Mouse (Mus musculus) MEL (cell line): Measurements from ENCODE around the gene Vamp8. TPM values are rescaled to one million over a fixed set of nuclear protein-coding genes. Genes with fewer than 3 reads are reported as not detected.

Experiments
- DNase-seq: peaks from one replicate; pipeline ENCODE4 v3.0.0; 2011; ENCODE audit warnings: low read depth, low spot score
- H3K27ac ChIP-seq: 2 replicates; pipeline ENCODE4 v1.5.1; 2012; ENCODE audit warnings: low read depth, mild to moderate bottlenecking, control low read depth, low read length, moderate library complexity; ENCODE audit not compliant: control insufficient read depth
- H3K27me3 ChIP-seq, 2 experiments: fragments of 150-350 bp in 1 of 2; sonication (generic) in 1 of 2; 2 replicates each; pipeline ENCODE4 v1.6.1; 2012; ENCODE audit warnings: low read length in 2 of 2, mild to moderate bottlenecking in 2 of 2, improper control_type of control experiment in 1 of 2, moderate library complexity in 1 of 2; ENCODE audit not compliant: insufficient read depth in 2 of 2, control insufficient read depth in 1 of 2
- H3K36me3 ChIP-seq, 2 experiments: 2 replicates each; pipeline ENCODE4 v1.6.1; 2012 to 2014; ENCODE audit warnings: low read length in 2 of 2, improper control_type of control experiment in 1 of 2, inconsistent platforms in 1 of 2, mild to moderate bottlenecking in 1 of 2; ENCODE audit not compliant: insufficient read depth in 2 of 2, control insufficient read depth in 1 of 2
- H3K4me1 ChIP-seq, 2 experiments: fragments of 150-350 bp in 1 of 2; sonication (generic) in 1 of 2; 2 replicates each; pipeline ENCODE4 v1.6.1; 2012; ENCODE audit warnings: low read length in 2 of 2, improper control_type of control experiment in 1 of 2, mild to moderate bottlenecking in 1 of 2; ENCODE audit not compliant: insufficient read depth in 2 of 2, control insufficient read depth in 1 of 2
- H3K4me3 ChIP-seq, 2 experiments: fragments of 150-350 bp in 1 of 2; sonication (generic) in 1 of 2; 2 replicates each; pipeline ENCODE4 v1.5.1; 2012; ENCODE audit warnings: low read depth in 2 of 2, low read length in 2 of 2, mild to moderate bottlenecking in 2 of 2, moderate library complexity in 2 of 2, control low read depth in 1 of 2, improper control_type of control experiment in 1 of 2; ENCODE audit not compliant: control insufficient read depth in 1 of 2, insufficient read depth in 1 of 2
- H3K79me2 ChIP-seq: 2 replicates; pipeline ENCODE4 v1.6.1; 2012; ENCODE audit warnings: mild to moderate bottlenecking, low read length, moderate library complexity; ENCODE audit not compliant: control insufficient read depth, poor library complexity, insufficient read depth
- H3K9ac ChIP-seq: 2 replicates; pipeline ENCODE4 v1.6.1; 2012; ENCODE audit warnings: low read depth, mild to moderate bottlenecking, control low read depth, low read length, moderate library complexity; ENCODE audit not compliant: control insufficient read depth, poor library complexity, severe bottlenecking
- H3K9me3 ChIP-seq: fragments of 150-350 bp; sonication (generic); replicated peaks from 2 replicates; pipeline ENCODE4 v1.6.1; 2012; ENCODE audit warnings: mild to moderate bottlenecking, low read length, improper control_type of control experiment, moderate library complexity; ENCODE audit not compliant: insufficient read depth
- CHD2 ChIP-seq: IDR thresholded peaks from 2 replicates; pipeline ENCODE4 v1.6.1; 2011; ENCODE audit warnings: low read length, improper control_type of control experiment
- CTCF ChIP-seq, 3 experiments: IDR thresholded peaks in 2 of 3; conservative IDR thresholded peaks in 1 of 3; 2 replicates each; pipeline ENCODE4 v1.5.1; 2011 to 2012; ENCODE audit warnings: low read length in 3 of 3, low read depth in 2 of 3, mild to moderate bottlenecking in 2 of 3, improper control_type of control experiment in 1 of 3, inconsistent platforms in 1 of 3, mixed read lengths in 1 of 3, moderate library complexity in 1 of 3; ENCODE audit not compliant: control insufficient read depth in 1 of 3, insufficient read depth in 1 of 3, poor library complexity in 1 of 3, severe bottlenecking in 1 of 3
- ETS1 ChIP-seq: IDR thresholded peaks from 2 replicates; pipeline ENCODE4 v1.6.1; 2012; ENCODE audit warnings: low read depth, mild to moderate bottlenecking, inconsistent platforms, low read length, improper control_type of control experiment, moderate library complexity
- GABPA ChIP-seq: IDR thresholded peaks from 2 replicates; pipeline ENCODE4 v1.6.1; 2012; ENCODE audit warnings: low read depth, mild to moderate bottlenecking, inconsistent platforms, low read length, improper control_type of control experiment, moderate library complexity
- GATA1 ChIP-seq: IDR thresholded peaks from 2 replicates; pipeline ENCODE4 v1.6.1; 2011; ENCODE audit warnings: low read depth, low read length, improper control_type of control experiment
- HCFC1 ChIP-seq: IDR thresholded peaks from 2 replicates; pipeline ENCODE4 v1.6.1; 2012; ENCODE audit warnings: low read depth, mild to moderate bottlenecking, inconsistent platforms, low read length, improper control_type of control experiment, moderate library complexity
- JUND ChIP-seq: IDR thresholded peaks from 2 replicates; pipeline ENCODE4 v1.6.1; 2011; ENCODE audit warnings: low read depth, mild to moderate bottlenecking, improper control_type of control experiment, low read length
- KAT2A ChIP-seq: conservative IDR thresholded peaks from 2 replicates; pipeline ENCODE4 v1.6.1; 2012; ENCODE audit warnings: low read depth, low read length, improper control_type of control experiment, inconsistent platforms
- MAFK ChIP-seq: IDR thresholded peaks from 2 replicates; pipeline ENCODE4 v1.6.1; 2011; ENCODE audit warnings: low read depth, mild to moderate bottlenecking, low read length, improper control_type of control experiment, borderline replicate concordance
- MAZ ChIP-seq: IDR thresholded peaks from 2 replicates; pipeline ENCODE4 v1.6.1; 2012; ENCODE audit warnings: low read depth, mild to moderate bottlenecking, inconsistent platforms, low read length, improper control_type of control experiment
- MEF2A ChIP-seq: IDR thresholded peaks from 2 replicates; pipeline ENCODE4 v1.6.1; 2014; ENCODE audit warnings: low read depth, mild to moderate bottlenecking, inconsistent platforms, low read length, improper control_type of control experiment; ENCODE audit not compliant: poor library complexity, insufficient replicate concordance, severe bottlenecking; ENCODE audit errors: extremely low read depth
- MXI1 ChIP-seq: IDR thresholded peaks from 2 replicates; pipeline ENCODE4 v1.6.1; 2011; ENCODE audit warnings: mild to moderate bottlenecking, low read depth, low read length, improper control_type of control experiment
- NELFE ChIP-seq: IDR thresholded peaks from 2 replicates; pipeline ENCODE4 v1.6.1; 2011; ENCODE audit warnings: low read depth, low read length, improper control_type of control experiment
- NRF1 ChIP-seq: IDR thresholded peaks from 2 replicates; pipeline ENCODE4 v1.6.1; 2014; ENCODE audit warnings: low read depth, mild to moderate bottlenecking, inconsistent platforms, low read length, improper control_type of control experiment, moderate library complexity; ENCODE audit not compliant: poor library complexity, insufficient read depth, severe bottlenecking
- POLR2A ChIP-seq, 2 experiments: IDR thresholded peaks; 2 replicates each; pipeline ENCODE4 v1.6.1; 2011 to 2012; ENCODE audit warnings: low read length in 2 of 2, mild to moderate bottlenecking in 2 of 2, control low read depth in 1 of 2, improper control_type of control experiment in 1 of 2, low read depth in 1 of 2, moderate library complexity in 1 of 2; ENCODE audit not compliant: control insufficient read depth in 1 of 2, insufficient read depth in 1 of 2, poor library complexity in 1 of 2
- POLR2AphosphoS2 ChIP-seq: IDR thresholded peaks from 2 replicates; pipeline ENCODE4 v1.6.1; 2011; ENCODE audit warnings: low read length, improper control_type of control experiment
- POLR2AphosphoS5 ChIP-seq: IDR thresholded peaks from 2 replicates; pipeline ENCODE4 v1.6.1; 2012; ENCODE audit warnings: low read depth, borderline replicate concordance, mild to moderate bottlenecking, inconsistent platforms, low read length, moderate library complexity, mixed read lengths
- RAD21 ChIP-seq: IDR thresholded peaks from 2 replicates; pipeline ENCODE4 v1.6.1; 2011; ENCODE audit warnings: mild to moderate bottlenecking, low read depth, low read length, improper control_type of control experiment
- RCOR1 ChIP-seq: IDR thresholded peaks from 2 replicates; pipeline ENCODE4 v1.6.1; 2012; ENCODE audit warnings: low read depth, mild to moderate bottlenecking, inconsistent platforms, low read length, improper control_type of control experiment
- SIN3A ChIP-seq: IDR thresholded peaks from 2 replicates; pipeline ENCODE4 v1.6.1; 2012; ENCODE audit warnings: low read length, improper control_type of control experiment, inconsistent platforms
- TAL1 ChIP-seq: IDR thresholded peaks from 2 replicates; pipeline ENCODE4 v1.6.1; 2012; ENCODE audit warnings: mild to moderate bottlenecking, inconsistent platforms, low read length, moderate library complexity, mixed read lengths
- TBP ChIP-seq: IDR thresholded peaks from 2 replicates; pipeline ENCODE4 v1.8.0; 2011; ENCODE audit warnings: low read depth, low read length, improper control_type of control experiment
- TCF12 ChIP-seq: IDR thresholded peaks from 2 replicates; pipeline ENCODE4 v1.6.1; 2014; ENCODE audit warnings: low read depth, mild to moderate bottlenecking, inconsistent platforms, low read length, improper control_type of control experiment, moderate library complexity
- UBTF ChIP-seq: IDR thresholded peaks from 2 replicates; pipeline ENCODE4 v1.6.1; 2012; ENCODE audit warnings: low read depth, mild to moderate bottlenecking, inconsistent platforms, low read length, improper control_type of control experiment, moderate library complexity, borderline replicate concordance; ENCODE audit not compliant: insufficient read depth
- USF1 ChIP-seq: IDR thresholded peaks from 2 replicates; pipeline ENCODE4 v1.6.1; 2014; ENCODE audit warnings: low read depth, mild to moderate bottlenecking, inconsistent platforms, low read length, improper control_type of control experiment, moderate library complexity
- ZC3H11A ChIP-seq: IDR thresholded peaks from 2 replicates; pipeline ENCODE4 v1.6.1; 2012; ENCODE audit warnings: low read depth, mild to moderate bottlenecking, inconsistent platforms, low read length, improper control_type of control experiment
- ZMIZ1 ChIP-seq: IDR thresholded peaks from 2 replicates; pipeline ENCODE4 v1.6.1; 2012; ENCODE audit warnings: low read depth, mild to moderate bottlenecking, inconsistent platforms, low read length, improper control_type of control experiment, moderate library complexity
- ZNF384 ChIP-seq: IDR thresholded peaks from 2 replicates; pipeline ENCODE4 v1.6.1; 2012; ENCODE audit warnings: low read depth, mild to moderate bottlenecking, inconsistent platforms, low read length, improper control_type of control experiment
- polyA plus RNA-seq, 2 experiments: library from polyadenylated mRNA; stranded (reverse) in 1 of 2; unstranded in 1 of 2; fragments of >175 nt in 1 of 2; fragments of >200 nt in 1 of 2; gene quantifications; 2 replicates each; pipeline versions ENCODE4 v1.2.1 to v1.2.4; 2012; ENCODE audit warnings: low replicate concordance in 2 of 2, low read depth in 1 of 2; ENCODE audit not compliant: insufficient read length in 2 of 2, insufficient read depth in 1 of 2, missing spikeins in 1 of 2
- total RNA-seq: library from RNA; depleted of rRNA; stranded (reverse); fragments of 300-350 nt; gene quantifications from 2 replicates; pipeline ENCODE4 v1.2.3, GENCODE M21; 2012

Vamp8 gene
- total and polyA plus RNA-seq, 3 experiments, result 164 to 179 TPM; not detected in 1

DNA sequence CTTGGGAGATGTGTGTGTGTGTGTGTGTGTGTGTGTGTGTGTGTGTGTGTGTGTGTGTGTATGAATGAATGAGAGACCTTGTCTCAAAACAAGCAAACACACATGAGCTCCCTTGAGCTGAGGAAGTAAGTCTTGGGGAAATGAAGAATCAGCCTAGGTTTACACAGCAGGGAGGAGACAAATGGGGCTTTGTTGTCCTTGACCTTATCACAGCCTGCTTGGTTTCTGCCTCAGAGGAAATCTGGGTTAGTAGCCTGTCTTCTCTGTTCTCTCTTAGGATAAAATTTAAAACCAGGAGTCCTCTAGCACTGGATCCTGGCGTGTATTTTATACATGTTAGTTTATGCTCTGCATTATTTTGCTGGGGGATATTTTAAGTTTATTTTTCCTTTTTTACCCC lies 29.3 kb upstream of the Vamp8 start:
- Histone ChIP-seq H3K27me3 (no peaks in the 10 kb centered on the region), H3K27ac (no peak overlapping the region), H3K36me3 (peaks cover 3 to 4% of the 10 kb centered on the region in 2 experiments; a peak in 3 of 4 replicates), H3K9ac (no peak overlapping the region), H3K4me1 (peaks cover under 1 to 5% of the 10 kb centered on the region in 2 experiments; a peak in 3 of 4 replicates), H3K9me3 (no peaks in the 10 kb centered on the region), H3K79me2 (peaks cover 8% of the 10 kb centered on the region; the same call in 1 of the 2 replicates), H3K4me3 (no peak overlapping the region)
- DNase-seq, result no peak
- TF ChIP-seq RCOR1 (no peak), CHD2 (no peak), MAFK (no peak), ZNF384 (no peak), MAZ (no peak), GATA1 (no peak), SIN3A (no peak), MXI1 (no peak), KAT2A (no peak), TCF12 (no peak), JUND (no peak), POLR2A (IDR thresholded peaks at IDR 0.05; ENCODE audit: control insufficient read depth in 1 of 2, insufficient read depth in 1 of 2, low read depth in 1 of 2, low read length in 2 of 2, poor library complexity in 1 of 2) (no peak), ETS1 (no peak), USF1 (no peak), NELFE (no peak), ZC3H11A (no peak), HCFC1 (no peak)

DNA sequence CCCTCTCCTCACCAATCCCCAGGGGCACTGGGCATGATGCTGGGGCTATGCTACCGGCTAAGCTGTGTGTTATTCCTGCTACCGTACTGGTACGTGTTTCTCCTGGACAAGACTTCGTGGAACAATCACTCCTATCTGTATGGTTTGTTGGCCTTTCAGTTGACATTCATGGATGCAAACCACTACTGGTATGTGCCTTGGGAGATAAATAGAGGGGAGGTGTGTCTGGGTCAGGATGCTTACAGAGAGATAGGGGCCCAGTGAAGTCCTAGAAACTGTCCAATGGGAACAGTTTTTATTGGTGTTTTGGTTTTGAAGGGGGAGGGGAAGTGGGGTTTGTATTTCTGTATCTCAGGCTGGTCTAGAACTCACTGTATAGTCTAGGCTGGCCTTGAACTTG lies 27.8 kb upstream of the Vamp8 start:
- H3K9ac ChIP-seq, result no peak overlapping the region
- no peak overlapping the region for H3K4me3 ChIP-seq
- no peaks in the 10 kb centered on the region for H3K27me3 ChIP-seq
- peaks cover 2 to 5% of the 10 kb centered on the region in 2 experiments; a peak in 3 of 4 replicates for H3K4me1 ChIP-seq
- peaks cover 12% of the 10 kb centered on the region for H3K79me2 ChIP-seq
- no peak overlapping the region for H3K27ac ChIP-seq
- peaks cover 0 to 7% of the 10 kb centered on the region in 2 experiments; a peak in 3 of 4 replicates for H3K36me3 ChIP-seq
- DNase-seq, result no peak
- no peak for TF ChIP-seq NRF1
- TF ChIP-seq TAL1, result no peak
- TF ChIP-seq POLR2AphosphoS2, result no peak
- no peak for TF ChIP-seq MEF2A
- TF ChIP-seq MXI1, result no peak
- TF ChIP-seq NELFE, result no peak
- no peak for TF ChIP-seq USF1
- no peak for TF ChIP-seq RCOR1
- TF ChIP-seq GATA1, result no peak
- TF ChIP-seq CTCF (IDR thresholded peaks at IDR 0.05 in 2 of 3, conservative IDR thresholded peaks at IDR 0.05 in 1 of 3; ENCODE audit: control insufficient read depth in 1 of 3, insufficient read depth in 1 of 3, low read depth in 2 of 3, low read length in 3 of 3, poor library complexity in 1 of 3, severe bottlenecking in 1 of 3), result no peak
- no peak for TF ChIP-seq RAD21
- TF ChIP-seq MAZ, result no peak
- no peak for TF ChIP-seq UBTF
- no peak for TF ChIP-seq POLR2A (IDR thresholded peaks at IDR 0.05; ENCODE audit: control insufficient read depth in 1 of 2, insufficient read depth in 1 of 2, low read depth in 1 of 2, low read length in 2 of 2, poor library complexity in 1 of 2)
- TF ChIP-seq MAFK, result no peak
- no peak for TF ChIP-seq GABPA
- no peak for TF ChIP-seq POLR2AphosphoS5
- no peak for TF ChIP-seq TBP
- TF ChIP-seq ZMIZ1, result no peak
- no peaks in the 10 kb centered on the region for H3K9me3 ChIP-seq
